Mouse (Mus musculus) C2C12 (cell line): ENCODE results near the gene Gm21985.

Experiments used
- CEBPB ChIP-seq: IDR thresholded peaks from one replicate; pipeline ENCODE4 v1.6.1; 2011; ENCODE audit warnings: low read depth, mild to moderate bottlenecking, control low read depth, moderate library complexity
- CTCF ChIP-seq: IDR thresholded peaks from one replicate; pipeline ENCODE4 v1.5.1; 2011; ENCODE audit not compliant: control insufficient read depth, insufficient read depth, insufficient read length
- FOSL1 ChIP-seq: IDR thresholded peaks from one replicate; pipeline ENCODE4 v1.8.0; 2011; ENCODE audit warnings: mild to moderate bottlenecking, low read length; ENCODE audit not compliant: poor library complexity, insufficient read depth, severe bottlenecking
- MAX ChIP-seq: IDR thresholded peaks from one replicate; pipeline ENCODE4 v1.6.1; 2011; ENCODE audit warnings: mild to moderate bottlenecking, control low read depth
- MYOG ChIP-seq: IDR thresholded peaks from one replicate; pipeline ENCODE4 v1.6.1; 2011; ENCODE audit not compliant: control insufficient read depth, insufficient read length; ENCODE audit errors: extremely low read depth
- USF1 ChIP-seq: IDR thresholded peaks from one replicate; pipeline ENCODE4 v1.6.1; 2011; ENCODE audit warnings: low read depth, mild to moderate bottlenecking, control low read depth, moderate library complexity

DNA sequence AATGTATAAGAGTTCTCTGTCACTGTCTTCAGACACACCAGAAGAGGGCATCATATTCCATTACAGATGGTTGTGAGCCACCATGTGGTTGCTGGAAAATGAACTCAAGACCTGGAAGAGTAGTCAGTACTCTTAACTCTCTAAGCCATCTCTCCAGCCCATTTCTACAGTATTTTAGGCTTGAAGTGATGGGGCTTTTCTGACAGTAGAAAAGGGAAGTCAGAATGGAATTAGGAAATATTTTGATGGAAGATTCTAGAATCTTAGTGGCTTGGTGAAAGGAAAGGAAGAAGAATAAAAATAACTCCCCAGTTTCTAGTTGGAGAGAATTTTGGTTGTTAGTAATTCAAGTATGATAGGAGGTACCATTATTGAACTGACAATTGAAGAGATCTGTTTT is 127.8 kb downstream of the Gm21985 start:
- TF ChIP-seq CTCF (no peak), MAX (no peak), USF1 (no peak), FOSL1 (no peak), MYOG (no peak), CEBPB (no peak)
